Mouse (Mus musculus) embryonic facial prominence, embryonic 15.5 days (tissue): ENCODE data around the gene Lbr. TPM values are rescaled to one million over a fixed set of nuclear protein-coding genes. Genes with fewer than 3 reads are reported as not detected.

Source experiments
- ATAC-seq: fragments of 200-750 bp; cut with Nextera tagmentation; 2 replicates; pipeline ENCODE4 v1.8.0; 2017; ENCODE audit warnings: low read depth, moderate TSS enrichment; ENCODE audit not compliant: insufficient number of reproducible peaks, low FRiP score, low TSS enrichment
- H3K27ac ChIP-seq: fragments of 300-500 bp; sonication (generic); replicated peaks from 2 replicates; pipeline ENCODE4 v1.5.1; 2015; ENCODE audit warnings: mild to moderate bottlenecking, inconsistent platforms
- H3K27me3 ChIP-seq: fragments of 300-500 bp; sonication (generic); 2 replicates; pipeline ENCODE4 v1.6.1; 2015; ENCODE audit warnings: inconsistent platforms
- H3K36me3 ChIP-seq: fragments of 300-500 bp; sonication (generic); 2 replicates; pipeline ENCODE4 v1.6.1; 2015; ENCODE audit warnings: mild to moderate bottlenecking, inconsistent platforms
- H3K4me1 ChIP-seq: fragments of 300-500 bp; sonication (generic); 2 replicates; pipeline ENCODE4 v1.6.1; 2015; ENCODE audit warnings: inconsistent platforms
- H3K4me2 ChIP-seq: fragments of 300-500 bp; sonication (generic); replicated peaks from 2 replicates; pipeline ENCODE4 v1.6.1; 2015; ENCODE audit warnings: mild to moderate bottlenecking, inconsistent platforms
- H3K4me3 ChIP-seq: fragments of 300-500 bp; sonication (generic); replicated peaks from 2 replicates; pipeline ENCODE4 v1.5.1; 2015; ENCODE audit warnings: mild to moderate bottlenecking, inconsistent platforms
- H3K9ac ChIP-seq: fragments of 300-500 bp; sonication (generic); 2 replicates; pipeline ENCODE4 v1.6.1; 2015; ENCODE audit warnings: inconsistent platforms
- H3K9me3 ChIP-seq: fragments of 300-500 bp; sonication (generic); replicated peaks from 2 replicates; pipeline ENCODE4 v1.6.1; 2016; ENCODE audit warnings: inconsistent platforms
- WGBS: fragments of 180-500 bp; shearing (Covaris S2); methylation state at CpG from one replicate; pipeline ENCODE4 v1.1.7; 2015; 5-methylcytosine and 5-hydroxymethylcytosine counted together
- polyA plus RNA-seq: library from polyadenylated mRNA; unstranded; fragments of >200 nt; fragmentation: Nextera tagmentation; extraction: Ambion mirVana; gene quantifications from 2 replicates; pipeline ENCODE4 v1.2.1, GENCODE M21; 2015

Lbr gene
- polyA plus RNA-seq, result 83.3 and 88.8 TPM in 2 replicates

- ATAC-seq, result no peak
- Histone ChIP-seq H3K9me3 (no peaks in the 10 kb centered on the region), H3K4me1 (peaks cover 31% of the 10 kb centered on the region), H3K9ac (peak within 1 kb of the TSS; percentile 86), H3K4me2 (peak within 1 kb of the TSS; percentile 78), H3K27ac (peak within 1 kb of the TSS; percentile 95), H3K27me3 (no peaks in the 10 kb centered on the region), H3K4me3 (peak within 1 kb of the TSS; percentile 86), H3K36me3 (no peaks in the 10 kb centered on the region)
- WGBS, result under 1% methylated on average over 14 of the region's 14 CpGs
Measured at GRCm38 (mm10) chr1:181842781-181843180, at the start of gene Lbr. Lbr (minus strand) TSS chr1:181843046.

GRCm38 (mm10) chr1:181889670-181890069 lies 46.8 kb upstream of the Lbr start:
- Histone ChIP-seq H3K4me1 (no peaks in the 10 kb centered on the region), H3K9ac (no peak overlapping the region), H3K27me3 (no peaks in the 10 kb centered on the region), H3K27ac (no peak overlapping the region), H3K4me2 (no peak overlapping the region), H3K9me3 (no peaks in the 10 kb centered on the region), H3K4me3 (no peak overlapping the region), H3K36me3 (no peaks in the 10 kb centered on the region)
- 83% methylated on average over 7 of the region's 7 CpGs for WGBS
- ATAC-seq, result no peak

- no peaks in the 10 kb centered on the region for H3K4me1 ChIP-seq
- H3K9me3 ChIP-seq, result no peaks in the 10 kb centered on the region
- H3K27ac ChIP-seq, result no peak overlapping the region
- no peak overlapping the region for H3K9ac ChIP-seq
- H3K27me3 ChIP-seq, result no peaks in the 10 kb centered on the region
- H3K4me2 ChIP-seq, result peak overlapping the region; percentile 32
- no peaks in the 10 kb centered on the region for H3K36me3 ChIP-seq
- H3K4me3 ChIP-seq, result no peak overlapping the region
- 1% methylated on average over 11 of the region's 11 CpGs for WGBS
- peak; percentile 64 for ATAC-seq
Measured at GRCm38 (mm10) chr1:181888801-181889200, 46.0 kb upstream of the Lbr start.

- 20% methylated on average over 8 of the region's 8 CpGs for WGBS
- ATAC-seq, result no peak
- Histone ChIP-seq H3K27me3 (no peaks in the 10 kb centered on the region), H3K4me1 (peaks cover 9% of the 10 kb centered on the region), H3K4me3 (no peak overlapping the region), H3K4me2 (peak overlapping the region; percentile 15), H3K9ac (no peak overlapping the region), H3K9me3 (no peaks in the 10 kb centered on the region), H3K36me3 (no peaks in the 10 kb centered on the region), H3K27ac (no peak overlapping the region)
Measured at GRCm38 (mm10) chr1:181881532-181881931, 38.7 kb upstream of the Lbr start.

GRCm38 (mm10) chr1:181880752-181881325 lies 38.0 kb upstream of the Lbr start:
- no peak overlapping the region for H3K4me3 ChIP-seq
- H3K4me1 ChIP-seq, result peaks cover 9% of the 10 kb centered on the region
- peak overlapping the region; percentile 15; the same call in 1 of the 2 replicates for H3K4me2 ChIP-seq
- WGBS, result 48% methylated on average over 15 of the region's 15 CpGs
- no peaks in the 10 kb centered on the region for H3K36me3 ChIP-seq
- no peak overlapping the region for H3K27ac ChIP-seq
- ATAC-seq, result 0 out of 2 replicates have a peak, but pooled peaks have one; percentile 17
- no peak overlapping the region for H3K9ac ChIP-seq
- H3K27me3 ChIP-seq, result no peaks in the 10 kb centered on the region
- H3K9me3 ChIP-seq, result no peaks in the 10 kb centered on the region

DNA sequence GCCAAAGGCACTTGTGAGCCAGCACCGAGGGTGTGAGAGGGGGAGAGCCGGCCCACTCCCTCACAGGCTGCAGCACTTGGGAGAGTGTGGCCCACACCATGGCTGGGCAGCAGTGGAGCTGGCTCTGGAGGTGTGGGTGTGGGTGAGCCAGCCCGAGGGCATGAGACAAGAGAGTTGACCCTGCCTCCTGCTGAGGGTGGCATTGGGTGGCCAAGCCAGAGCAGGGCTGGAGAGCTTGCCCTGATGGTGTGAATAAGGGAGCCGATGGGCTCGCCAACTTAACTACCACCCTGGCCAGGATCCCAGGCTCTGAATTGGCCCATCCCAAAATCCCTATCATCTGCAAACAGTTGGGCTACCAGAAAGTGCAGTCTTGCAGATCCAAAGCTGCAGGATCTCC lies 35.6 kb upstream of the Lbr start:
- H3K4me2 ChIP-seq, result no peak overlapping the region
- no peak overlapping the region for H3K9ac ChIP-seq
- H3K27me3 ChIP-seq, result no peaks in the 10 kb centered on the region
- ATAC-seq, result no peak
- no peaks in the 10 kb centered on the region for H3K36me3 ChIP-seq
- 77% methylated on average over 5 of the region's 5 CpGs for WGBS
- H3K27ac ChIP-seq, result no peak overlapping the region
- peaks cover 9% of the 10 kb centered on the region for H3K4me1 ChIP-seq
- H3K9me3 ChIP-seq, result no peaks in the 10 kb centered on the region
- H3K4me3 ChIP-seq, result no peak overlapping the region

- no peaks in the 10 kb centered on the region for H3K27me3 ChIP-seq
- WGBS, result 47% methylated on average over 5 of the region's 5 CpGs
- H3K4me1 ChIP-seq, result peaks cover 9% of the 10 kb centered on the region
- H3K27ac ChIP-seq, result no peak overlapping the region
- no peak overlapping the region for H3K4me3 ChIP-seq
- H3K4me2 ChIP-seq, result no peak overlapping the region
- H3K36me3 ChIP-seq, result no peaks in the 10 kb centered on the region
- ATAC-seq, result no peak
- no peak overlapping the region for H3K9ac ChIP-seq
- no peaks in the 10 kb centered on the region for H3K9me3 ChIP-seq
Measured at GRCm38 (mm10) chr1:181877088-181877487, 34.2 kb upstream of the Lbr start.

DNA sequence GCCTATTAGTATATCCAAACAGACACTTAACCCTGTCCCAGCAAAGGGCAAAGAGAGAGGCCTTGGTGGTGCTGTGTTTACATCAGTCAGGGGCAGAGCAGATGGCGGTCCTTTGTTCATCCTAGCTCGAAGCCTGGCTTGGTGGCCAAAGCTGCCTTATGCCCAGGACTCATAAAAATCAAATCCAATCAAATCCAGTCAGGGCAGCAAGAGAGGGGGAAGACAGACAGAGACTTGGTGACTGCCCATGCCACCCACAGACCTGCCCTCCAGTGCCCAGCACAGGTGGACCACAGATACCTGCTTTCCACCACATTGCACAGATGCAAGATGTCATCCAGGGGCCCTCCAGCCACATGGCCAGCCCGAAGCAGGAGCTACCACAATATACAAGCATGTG lies 33.8 kb upstream of the Lbr start:
- 79% methylated on average over 3 of the region's 3 CpGs for WGBS
- no peak overlapping the region for H3K4me2 ChIP-seq
- H3K9ac ChIP-seq, result no peak overlapping the region
- no peaks in the 10 kb centered on the region for H3K27me3 ChIP-seq
- H3K9me3 ChIP-seq, result no peaks in the 10 kb centered on the region
- no peaks in the 10 kb centered on the region for H3K36me3 ChIP-seq
- no peak overlapping the region for H3K4me3 ChIP-seq
- peaks cover 6% of the 10 kb centered on the region for H3K4me1 ChIP-seq
- H3K27ac ChIP-seq, result no peak overlapping the region
- ATAC-seq, result no peak

- no peak overlapping the region for H3K4me2 ChIP-seq
- no peaks in the 10 kb centered on the region for H3K9me3 ChIP-seq
- no peaks in the 10 kb centered on the region for H3K4me1 ChIP-seq
- H3K36me3 ChIP-seq, result no peaks in the 10 kb centered on the region
- ATAC-seq, result no peak
- H3K9ac ChIP-seq, result no peak overlapping the region
- no peaks in the 10 kb centered on the region for H3K27me3 ChIP-seq
- H3K27ac ChIP-seq, result no peak overlapping the region
- WGBS, result 71% methylated on average over 9 of the region's 9 CpGs
- no peak overlapping the region for H3K4me3 ChIP-seq
Measured at GRCm38 (mm10) chr1:181873086-181873920, 30.5 kb upstream of the Lbr start.

- Histone ChIP-seq H3K36me3 (no peaks in the 10 kb centered on the region), H3K4me2 (no peak overlapping the region), H3K9ac (no peak overlapping the region), H3K27ac (no peak overlapping the region), H3K27me3 (no peaks in the 10 kb centered on the region), H3K4me1 (no peaks in the 10 kb centered on the region), H3K4me3 (no peak overlapping the region), H3K9me3 (no peaks in the 10 kb centered on the region)
- no peak for ATAC-seq
- WGBS, result 78% methylated on average over 3 of the region's 3 CpGs
Measured at GRCm38 (mm10) chr1:181872639-181873038, 29.8 kb upstream of the Lbr start.

DNA sequence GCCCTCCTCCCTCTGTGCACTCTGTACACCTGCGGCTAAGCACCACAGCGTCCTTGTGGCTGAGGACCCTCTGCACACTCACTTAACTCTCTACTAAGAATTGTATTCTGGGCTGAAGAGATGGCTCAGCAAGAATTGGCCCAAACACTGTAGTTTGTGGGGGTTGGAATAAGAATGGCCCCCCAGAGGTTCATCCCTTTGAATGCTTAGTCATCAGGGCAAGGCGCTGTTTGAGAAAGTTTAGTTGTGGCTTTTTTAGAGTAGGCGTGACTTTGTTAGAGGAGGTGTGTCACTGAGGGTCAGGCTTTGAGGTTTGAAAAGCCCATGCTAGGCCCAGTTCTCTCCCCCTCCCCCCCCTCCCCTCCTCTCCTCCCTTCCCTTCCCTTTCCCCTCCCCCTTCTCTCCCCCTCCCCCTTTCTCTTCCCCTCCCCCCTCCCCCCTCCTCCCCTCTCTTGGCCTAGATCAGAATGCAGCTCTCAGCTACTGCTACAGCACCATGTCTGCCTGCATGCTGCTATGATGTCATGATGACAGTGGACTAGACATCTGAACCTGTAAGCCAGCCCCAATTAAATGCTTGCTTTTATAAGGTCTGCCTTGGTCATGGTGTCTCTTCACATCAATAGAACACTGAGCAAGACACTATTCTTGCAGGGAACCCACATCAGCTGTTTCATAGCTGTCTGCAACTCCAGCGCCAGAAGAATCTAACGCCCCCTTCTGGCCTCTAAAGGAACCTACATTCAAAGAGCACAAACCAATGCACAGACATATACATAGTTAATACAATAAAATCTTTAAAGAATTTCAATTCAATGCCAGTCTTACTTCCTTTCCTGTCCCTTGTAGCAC lies 23.8 kb upstream of the Lbr start:
- no peak; the same call in 1 of the 2 replicates for ATAC-seq
- Histone ChIP-seq H3K36me3 (no peaks in the 10 kb centered on the region), H3K9ac (no peak overlapping the region), H3K4me1 (0 out of 2 replicates have a peak, but pooled peaks cover 6% of the 10 kb centered on the region), H3K4me3 (no peak overlapping the region), H3K27ac (no peak overlapping the region), H3K27me3 (no peaks in the 10 kb centered on the region), H3K9me3 (no peaks in the 10 kb centered on the region), H3K4me2 (no peak overlapping the region)
- 82% methylated on average over 6 of the region's 6 CpGs for WGBS
